ENCODE assay signal across 14 mouse cellular contexts in the genomic region with DNA sequence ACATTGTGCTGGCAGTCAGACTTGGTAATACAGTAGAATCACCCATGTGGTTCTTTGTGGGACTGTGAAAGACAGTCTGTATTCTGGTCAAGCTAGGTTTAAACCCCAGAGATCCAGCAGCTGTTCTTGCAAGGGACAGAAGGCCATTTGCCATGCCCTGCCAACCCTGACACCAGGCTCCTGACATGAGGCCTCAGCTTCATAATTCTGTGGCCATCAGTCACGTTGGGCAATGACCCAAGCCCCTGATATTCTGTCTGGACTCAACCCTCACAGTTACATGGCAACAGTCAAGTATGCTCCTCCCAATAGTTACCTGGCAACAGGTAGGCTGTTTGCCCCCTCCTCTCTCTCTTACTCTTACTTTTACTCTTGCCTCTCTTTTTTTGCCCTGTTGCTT.
"Had no signal": no experiment of that assay in that cellular context is flagged by ENCODE, and none has a peak within 500 bp of the region (broad histone marks: within the 10 kb centered on the region; RNA-seq: fewer than 3 reads in every experiment).

No protein-coding gene starts in this region.

- DNase-seq: kidney, postnatal 10 days; kidney, postnatal 36 days; layer of hippocampus, postnatal 36 days; liver, embryonic 13.5 days; lung, adult 2 months; lung, postnatal 14 days; lung, postnatal 4 days; midbrain, embryonic 14.5 days; right cerebral cortex, adult 18-20 months; right cerebral cortex, postnatal 14 days; right cerebral cortex, postnatal 4 days; thymus, adult 2 months; thymus, postnatal 14 days; thymus, postnatal 4 days had no signal
